Mouse (Mus musculus) ES-E14 (cell line): ENCODE results near the gene Fam89a. TPM values are rescaled to one million over a fixed set of nuclear protein-coding genes. Genes with fewer than 3 reads are reported as not detected.

Source experiments
- DNase-seq: peaks from one replicate; pipeline ENCODE4 v3.0.0-alpha.2; 2013; ENCODE audit warnings: low read depth, low spot score
- H3K27ac ChIP-seq: 2 replicates; pipeline ENCODE4 v1.5.1; 2012; ENCODE audit warnings: low read depth, mild to moderate bottlenecking, low read length, moderate library complexity, mixed read lengths; ENCODE audit not compliant: poor library complexity, insufficient read depth, severe bottlenecking
- H3K36me3 ChIP-seq: 2 replicates; pipeline ENCODE4 v1.6.1; 2012; ENCODE audit warnings: mild to moderate bottlenecking, low read length, moderate library complexity, mixed read lengths; ENCODE audit not compliant: control insufficient read depth, poor library complexity, insufficient read depth, severe bottlenecking
- H3K4me1 ChIP-seq, 2 experiments: fragments of 150-350 bp in 1 of 2; sonication (generic) in 1 of 2; 2 replicates each; pipeline ENCODE4 v1.6.1; 2012; ENCODE audit warnings: low read length in 2 of 2, mild to moderate bottlenecking in 1 of 2, mixed read lengths in 1 of 2; ENCODE audit not compliant: control insufficient read depth in 2 of 2, insufficient read depth in 2 of 2, poor library complexity in 1 of 2
- H3K4me3 ChIP-seq, 2 experiments: fragments of 150-350 bp in 1 of 2; sonication (generic) in 1 of 2; 2 replicates each; pipeline ENCODE4 v1.5.1; 2012; ENCODE audit warnings: low read length in 2 of 2, low read depth in 1 of 2, mild to moderate bottlenecking in 1 of 2, mixed read lengths in 1 of 2; ENCODE audit not compliant: insufficient read depth in 1 of 2, poor library complexity in 1 of 2, severe bottlenecking in 1 of 2
- H3K9ac ChIP-seq: 2 replicates; pipeline ENCODE4 v1.6.1; 2012; ENCODE audit warnings: low read depth, mild to moderate bottlenecking, low read length, mixed read lengths; ENCODE audit not compliant: poor library complexity, insufficient read depth, severe bottlenecking
- H3K9me3 ChIP-seq: fragments of 150-350 bp; sonication (generic); 2 replicates; pipeline ENCODE4 v1.6.1; 2012; ENCODE audit warnings: low read depth, mild to moderate bottlenecking, low read length; ENCODE audit not compliant: control insufficient read depth, insufficient read depth
- CHD2 ChIP-seq: IDR thresholded peaks from 2 replicates; pipeline ENCODE4 v1.6.1; 2014; ENCODE audit warnings: mild to moderate bottlenecking, low read depth, low read length, inconsistent platforms
- HCFC1 ChIP-seq: IDR thresholded peaks from 2 replicates; pipeline ENCODE4 v1.6.1; 2012; ENCODE audit warnings: low read length, inconsistent platforms, borderline replicate concordance; ENCODE audit not compliant: insufficient read depth
- MAFK ChIP-seq: IDR thresholded peaks from 2 replicates; pipeline ENCODE4 v1.6.1; 2014; ENCODE audit warnings: mild to moderate bottlenecking, low read depth, low read length, inconsistent platforms; ENCODE audit not compliant: insufficient read depth
- ZC3H11A ChIP-seq: IDR thresholded peaks from 2 replicates; pipeline ENCODE4 v1.6.1; 2012; ENCODE audit warnings: low read depth, mild to moderate bottlenecking, inconsistent platforms, low read length, borderline replicate concordance
- ZNF384 ChIP-seq: IDR thresholded peaks from 2 replicates; pipeline ENCODE4 v1.6.1; 2012; ENCODE audit warnings: low read depth, low read length, inconsistent platforms
- in situ Hi-C, 2 experiments: fragments of 600-800 bp; cut with MboI; formaldehyde crosslinking; loops; one replicate each; pipeline ENCODE4 v1.15.1; 2025; ENCODE audit warnings: low sequenced_read_pairs in 2 of 2, inconsistent platforms in 1 of 2; ENCODE audit not compliant: unreplicated experiment in 2 of 2
- total RNA-seq: library from RNA; depleted of rRNA; stranded (reverse); fragments of 300-350 nt; gene quantifications from 2 replicates; pipeline ENCODE4 v1.2.3, GENCODE M21; 2012; rRNA removed

Fam89a gene
- 1.6 and 2.9 TPM in 2 replicates for total RNA-seq

DNA sequence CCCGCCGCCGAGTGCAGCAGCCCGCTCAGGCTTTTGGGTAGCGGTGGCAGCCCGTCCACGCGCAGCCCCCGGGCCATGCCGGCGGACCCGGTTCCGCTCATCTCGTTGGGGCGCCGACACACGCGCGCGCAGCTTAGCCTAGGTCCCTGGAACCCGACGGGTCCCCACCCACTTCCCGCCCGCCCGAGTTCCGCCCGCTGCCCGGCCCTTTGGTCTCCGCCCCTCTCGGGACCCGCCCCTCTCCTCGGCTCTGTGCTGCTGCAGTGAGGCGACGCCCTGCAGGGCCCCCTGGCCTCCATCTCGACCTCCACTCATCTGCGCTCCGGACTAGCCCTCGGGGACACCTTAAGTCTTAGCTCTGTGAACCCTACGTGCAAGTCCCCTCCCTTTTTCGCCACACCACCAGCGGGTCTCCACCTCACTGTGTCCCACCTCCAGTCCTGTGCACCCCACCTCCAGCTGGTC, at the start of gene Fam89a:
TSS of gene Fam89a (minus strand) at position 124 of the 465 bp plus-strand sequence.
- peaks cover 3 to 13% of the 10 kb centered on the region in 2 experiments; a peak in 2 of 4 replicates for H3K4me1 ChIP-seq
- peak; percentile 54 for DNase-seq
- H3K9ac ChIP-seq, result peak within 1 kb of the TSS; percentile 77
- peak within 1 kb of the TSS; percentile 89 to 92 for H3K4me3 ChIP-seq
- no peak within 1 kb of the TSS for H3K27ac ChIP-seq
- TF ChIP-seq ZNF384, result no peak
- no peak for TF ChIP-seq MAFK
- no peak for TF ChIP-seq ZC3H11A
- TF ChIP-seq HCFC1, result peak; percentile 15; the same call in 1 of the 2 replicates
- no peak for TF ChIP-seq CHD2
- no peaks in the 10 kb centered on the region for H3K9me3 ChIP-seq
- in situ Hi-C loops, result no loop called here
- no peaks in the 10 kb centered on the region for H3K36me3 ChIP-seq

DNA sequence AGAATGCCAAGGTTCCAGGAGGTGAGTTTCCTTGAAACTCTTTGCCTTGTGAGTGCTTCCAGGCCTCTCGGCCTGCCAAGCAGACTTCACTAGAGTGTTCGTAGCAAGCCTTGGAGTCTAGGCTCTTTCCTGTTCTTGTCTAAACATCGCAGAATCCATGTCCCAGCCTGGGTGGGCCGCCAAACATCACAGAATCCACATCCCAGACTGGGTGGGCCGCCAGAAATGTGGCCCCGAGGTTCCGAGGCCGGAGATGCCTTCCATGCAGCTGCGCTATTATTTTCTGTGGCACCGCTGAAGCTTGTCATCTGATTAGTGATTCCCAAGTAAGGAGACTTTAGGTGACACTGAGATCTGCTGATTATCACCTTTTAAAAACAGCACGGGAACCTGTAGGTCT, 48.9 kb upstream of the Fam89a start:
- peak overlapping the region; percentile 89 for H3K27ac ChIP-seq
- in situ Hi-C loops, result no loop called here
- TF ChIP-seq HCFC1, result no peak
- TF ChIP-seq CHD2, result no peak
- TF ChIP-seq ZC3H11A, result no peak
- no peak for TF ChIP-seq ZNF384
- TF ChIP-seq MAFK, result no peak
- H3K9me3 ChIP-seq, result no peaks in the 10 kb centered on the region
- DNase-seq, result no peak
- no peaks in the 10 kb centered on the region for H3K36me3 ChIP-seq
- no peak overlapping the region for H3K4me3 ChIP-seq
- H3K9ac ChIP-seq, result peak overlapping the region; percentile 1; the same call in 1 of the 2 replicates
- peaks cover 0 to 34% of the 10 kb centered on the region in 2 experiments; a peak in 3 of 4 replicates for H3K4me1 ChIP-seq

GRCm38 (mm10) chr8:124795781-124796488, 44.3 kb upstream of the Fam89a start:
- no peak overlapping the region for H3K27ac ChIP-seq
- DNase-seq, result no peak
- TF ChIP-seq CHD2, result no peak
- TF ChIP-seq ZC3H11A, result no peak
- TF ChIP-seq MAFK, result no peak
- no peak for TF ChIP-seq HCFC1
- no peak for TF ChIP-seq ZNF384
- in situ Hi-C loops, result no loop called here
- no peak overlapping the region for H3K9ac ChIP-seq
- H3K4me3 ChIP-seq, result peak overlapping the region in 1 of 2 experiments; percentile 69; a peak in 2 of 4 replicates
- H3K4me1 ChIP-seq, result peaks cover 0 to 17% of the 10 kb centered on the region in 2 experiments; a peak in 2 of 4 replicates
- H3K36me3 ChIP-seq, result no peaks in the 10 kb centered on the region
- no peaks in the 10 kb centered on the region for H3K9me3 ChIP-seq

- Histone ChIP-seq H3K4me1 (peaks cover 0 to 16% of the 10 kb centered on the region in 2 experiments; a peak in 1 of 4 replicates), H3K27ac (no peak overlapping the region), H3K36me3 (no peaks in the 10 kb centered on the region), H3K9ac (peak overlapping the region; percentile 59), H3K4me3 (peak overlapping the region; percentile 69 to 77), H3K9me3 (no peaks in the 10 kb centered on the region)
- in situ Hi-C loops, result no loop called here
- no peak for TF ChIP-seq MAFK
- TF ChIP-seq HCFC1, result no peak
- no peak for TF ChIP-seq ZC3H11A
- no peak for TF ChIP-seq CHD2
- TF ChIP-seq ZNF384, result no peak
- peak; percentile 51 for DNase-seq
Observed at GRCm38 (mm10) chr8:124794486-124794780, 42.8 kb upstream of the Fam89a start.
